Mouse (Mus musculus): ENCODE results near the gene Aacs. TPM values are rescaled to one million over a fixed set of nuclear protein-coding genes. Genes with fewer than 3 reads are reported as not detected.

Aacs gene
- polyA plus RNA-seq, 1 experiment, result 51.0 TPM

DNA sequence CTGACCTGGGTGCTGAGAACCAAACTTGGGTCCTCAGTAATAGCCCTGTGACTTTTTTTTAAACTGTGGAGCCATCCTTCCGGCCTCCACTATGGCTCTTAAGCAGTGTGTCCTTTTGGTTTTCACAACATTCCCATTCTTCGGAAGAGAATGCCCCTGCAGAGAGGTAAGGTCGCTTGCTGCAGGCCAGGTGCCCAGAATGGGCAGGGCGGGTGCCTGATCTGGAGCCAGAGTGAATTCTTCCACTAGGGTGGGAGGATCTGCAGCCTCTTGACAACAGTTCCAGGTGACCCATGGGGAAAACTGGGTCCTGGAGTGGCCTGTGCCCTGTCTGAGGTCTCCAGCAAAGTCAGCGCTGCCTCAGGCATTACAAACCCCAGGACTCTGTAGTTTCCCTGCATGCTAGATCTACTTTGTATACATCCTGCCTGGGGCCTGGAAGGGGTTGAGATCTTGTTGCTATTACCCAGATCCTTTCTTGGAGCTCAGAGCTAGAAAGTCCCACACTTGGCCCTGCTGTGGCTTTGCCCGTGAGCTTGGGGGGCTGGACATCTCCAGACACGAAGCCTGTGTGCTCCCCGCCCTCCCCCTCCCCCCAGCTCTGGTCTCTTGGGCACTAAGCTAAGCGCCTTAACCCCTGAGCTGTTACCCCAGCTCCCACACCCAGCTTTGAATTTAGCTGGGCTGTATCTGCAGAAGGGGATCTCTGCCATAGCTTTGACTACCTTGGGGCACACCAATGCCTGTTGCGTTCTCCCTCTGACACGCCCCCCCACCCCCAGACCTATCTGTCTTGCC, 5.0 kb downstream of the Aacs start:
- no peak for TF ChIP-seq POLR2A (IDR thresholded peaks at IDR 0.05; ENCODE audit: control insufficient read depth, extremely low read depth, insufficient read depth, low read length, poor library complexity)
- Histone ChIP-seq H3K27ac (ENCODE audit: control insufficient read depth, insufficient read depth, low read length) (no peak overlapping the region), H3K36me3 (ENCODE audit: control insufficient read depth, insufficient read depth, low read length) (peaks cover 4% of the 10 kb centered on the region), H3K4me3 (ENCODE audit: control insufficient read depth, insufficient read depth, low read length) (no peak overlapping the region), H3K27me3 (ENCODE audit: control insufficient read depth, insufficient read depth, low read length) (no peaks in the 10 kb centered on the region), H3K4me1 (replicated peaks; ENCODE audit: control insufficient read depth, insufficient read depth, low read length) (peaks cover 17% of the 10 kb centered on the region)
- DNase-seq, result no peak
- 93% methylated on average over 11 of the region's 11 CpGs for WGBS

DNA sequence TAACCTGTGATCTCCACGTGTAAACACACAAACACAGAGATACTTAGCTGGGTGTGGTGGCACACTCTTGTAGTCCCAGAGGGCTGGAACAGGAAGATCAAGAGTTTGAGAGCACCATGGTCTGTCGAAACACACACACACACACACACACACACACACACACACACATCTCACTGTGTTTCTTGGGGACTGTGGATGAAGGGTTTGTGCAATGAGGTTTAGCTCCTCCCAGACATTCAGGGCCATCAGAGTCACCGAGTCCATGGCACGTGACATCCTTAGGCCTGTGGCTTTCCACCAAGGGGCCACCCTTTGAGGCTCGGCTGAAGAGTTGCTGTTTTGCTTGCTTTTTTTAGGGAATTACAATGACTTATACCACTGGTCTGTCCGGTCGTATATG, 6.9 kb downstream of the Aacs start:
- peaks cover 4% of the 10 kb centered on the region for H3K36me3 ChIP-seq (ENCODE audit: control insufficient read depth, insufficient read depth, low read length)
- no peak overlapping the region for H3K4me3 ChIP-seq (ENCODE audit: control insufficient read depth, insufficient read depth, low read length)
- 0 out of 2 replicates have a peak, but pooled peaks cover 2% of the 10 kb centered on the region for H3K4me1 ChIP-seq (replicated peaks; ENCODE audit: control insufficient read depth, insufficient read depth, low read length)
- no peak overlapping the region for H3K27ac ChIP-seq (ENCODE audit: control insufficient read depth, insufficient read depth, low read length)
- no peaks in the 10 kb centered on the region for H3K27me3 ChIP-seq (ENCODE audit: control insufficient read depth, insufficient read depth, low read length)
- no peak for TF ChIP-seq CTCF (IDR thresholded peaks at IDR 0.05; ENCODE audit: borderline replicate concordance, control insufficient read depth, extremely low read depth, insufficient read depth, low read length, poor library complexity)
- no peak for TF ChIP-seq POLR2A (IDR thresholded peaks at IDR 0.05; ENCODE audit: control insufficient read depth, extremely low read depth, insufficient read depth, low read length, poor library complexity)
- no peak for DNase-seq
- WGBS, result 97% methylated on average over 7 of the region's 7 CpGs

- H3K4me3 ChIP-seq (ENCODE audit: control insufficient read depth, insufficient read depth, low read length), result no peak overlapping the region
- 69% methylated on average over 6 of the region's 6 CpGs for WGBS
- H3K27me3 ChIP-seq (ENCODE audit: control insufficient read depth, insufficient read depth, low read length), result no peaks in the 10 kb centered on the region
- H3K4me1 ChIP-seq (replicated peaks; ENCODE audit: control insufficient read depth, insufficient read depth, low read length), result no peaks in the 10 kb centered on the region
- H3K36me3 ChIP-seq (ENCODE audit: control insufficient read depth, insufficient read depth, low read length), result peaks cover 4% of the 10 kb centered on the region
- no peak for DNase-seq
- no peak overlapping the region for H3K27ac ChIP-seq (ENCODE audit: control insufficient read depth, insufficient read depth, low read length)
- TF ChIP-seq CTCF (IDR thresholded peaks at IDR 0.05; ENCODE audit: borderline replicate concordance, control insufficient read depth, extremely low read depth, insufficient read depth, low read length, poor library complexity) (no peak), POLR2A (IDR thresholded peaks at IDR 0.05; ENCODE audit: control insufficient read depth, extremely low read depth, insufficient read depth, low read length, poor library complexity) (no peak)
Observed at GRCm38 (mm10) chr5:125483712-125484611, 8.3 kb downstream of the Aacs start.

DNA sequence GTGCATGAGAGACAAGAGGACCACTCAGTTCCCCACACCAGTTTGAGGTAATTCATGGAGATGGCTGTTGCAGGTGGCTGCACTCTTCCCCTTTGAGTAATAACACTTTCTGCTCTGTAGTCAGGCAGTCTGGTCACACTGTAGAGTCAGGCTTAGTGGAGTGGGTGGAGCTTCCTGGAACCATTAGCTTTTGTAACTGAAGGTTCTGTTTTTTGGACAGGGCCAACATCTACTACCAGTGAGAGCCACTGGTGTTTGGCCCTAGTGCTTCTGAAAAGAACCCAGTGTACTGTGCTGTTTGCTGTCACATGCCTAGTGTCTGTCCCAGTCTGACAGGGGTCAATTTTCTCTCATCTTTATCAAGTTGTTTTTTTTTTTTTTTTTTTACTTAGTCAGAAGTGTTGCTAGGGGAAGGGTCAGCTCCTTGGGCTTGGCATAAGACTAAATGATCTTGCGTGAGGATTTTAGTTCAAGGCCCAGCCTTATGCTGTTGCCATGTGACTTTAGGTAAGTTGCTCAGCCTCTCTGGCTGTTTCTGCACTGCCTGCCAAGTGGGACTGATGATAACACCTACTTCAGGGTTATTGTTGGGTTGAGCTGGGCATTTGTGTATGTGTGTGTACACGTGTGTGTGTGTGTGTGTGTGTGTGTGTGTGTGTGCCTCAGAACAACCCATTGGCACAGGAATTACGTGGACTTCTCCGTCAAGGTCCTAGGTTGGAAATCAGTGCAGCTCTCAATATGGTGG, 9.6 kb downstream of the Aacs start:
- H3K27ac ChIP-seq (ENCODE audit: control insufficient read depth, insufficient read depth, low read length), result no peak overlapping the region
- WGBS, result 96% methylated on average over 4 of the region's 4 CpGs
- H3K27me3 ChIP-seq (ENCODE audit: control insufficient read depth, insufficient read depth, low read length), result no peaks in the 10 kb centered on the region
- H3K4me3 ChIP-seq (ENCODE audit: control insufficient read depth, insufficient read depth, low read length), result no peak overlapping the region
- peaks cover 6% of the 10 kb centered on the region for H3K4me1 ChIP-seq (replicated peaks; ENCODE audit: control insufficient read depth, insufficient read depth, low read length)
- no peak for TF ChIP-seq CTCF (IDR thresholded peaks at IDR 0.05; ENCODE audit: borderline replicate concordance, control insufficient read depth, extremely low read depth, insufficient read depth, low read length, poor library complexity)
- no peak for TF ChIP-seq POLR2A (IDR thresholded peaks at IDR 0.05; ENCODE audit: control insufficient read depth, extremely low read depth, insufficient read depth, low read length, poor library complexity)
- peaks cover 10% of the 10 kb centered on the region for H3K36me3 ChIP-seq (ENCODE audit: control insufficient read depth, insufficient read depth, low read length)
- no peak for DNase-seq

GRCm38 (mm10) chr5:125486088-125486487, 10.5 kb downstream of the Aacs start:
- no peak for TF ChIP-seq CTCF (IDR thresholded peaks at IDR 0.05; ENCODE audit: borderline replicate concordance, control insufficient read depth, extremely low read depth, insufficient read depth, low read length, poor library complexity)
- no peak for TF ChIP-seq POLR2A (IDR thresholded peaks at IDR 0.05; ENCODE audit: control insufficient read depth, extremely low read depth, insufficient read depth, low read length, poor library complexity)
- H3K27ac ChIP-seq (ENCODE audit: control insufficient read depth, insufficient read depth, low read length), result no peak overlapping the region
- WGBS, result 100% methylated on average over 1 of the region's 1 CpGs

More at GRCm38 (mm10) chr5:125486088-125486487, 10.5 kb downstream of the Aacs start:
- Histone ChIP-seq H3K36me3 (ENCODE audit: control insufficient read depth, insufficient read depth, low read length) (peaks cover 10% of the 10 kb centered on the region), H3K4me1 (replicated peaks; ENCODE audit: control insufficient read depth, insufficient read depth, low read length) (peaks cover 6% of the 10 kb centered on the region), H3K27me3 (ENCODE audit: control insufficient read depth, insufficient read depth, low read length) (no peaks in the 10 kb centered on the region), H3K4me3 (ENCODE audit: control insufficient read depth, insufficient read depth, low read length) (no peak overlapping the region)
- DNase-seq, result no peak
